Mouse (Mus musculus): ENCODE results near the gene Zfp560.
"Not testable (repeated sequence)": the region's sequence is repeated elsewhere in the genome, so short reads cannot be mapped to it uniquely, and the experiment has no call there.

Gene Zfp560

DNA sequence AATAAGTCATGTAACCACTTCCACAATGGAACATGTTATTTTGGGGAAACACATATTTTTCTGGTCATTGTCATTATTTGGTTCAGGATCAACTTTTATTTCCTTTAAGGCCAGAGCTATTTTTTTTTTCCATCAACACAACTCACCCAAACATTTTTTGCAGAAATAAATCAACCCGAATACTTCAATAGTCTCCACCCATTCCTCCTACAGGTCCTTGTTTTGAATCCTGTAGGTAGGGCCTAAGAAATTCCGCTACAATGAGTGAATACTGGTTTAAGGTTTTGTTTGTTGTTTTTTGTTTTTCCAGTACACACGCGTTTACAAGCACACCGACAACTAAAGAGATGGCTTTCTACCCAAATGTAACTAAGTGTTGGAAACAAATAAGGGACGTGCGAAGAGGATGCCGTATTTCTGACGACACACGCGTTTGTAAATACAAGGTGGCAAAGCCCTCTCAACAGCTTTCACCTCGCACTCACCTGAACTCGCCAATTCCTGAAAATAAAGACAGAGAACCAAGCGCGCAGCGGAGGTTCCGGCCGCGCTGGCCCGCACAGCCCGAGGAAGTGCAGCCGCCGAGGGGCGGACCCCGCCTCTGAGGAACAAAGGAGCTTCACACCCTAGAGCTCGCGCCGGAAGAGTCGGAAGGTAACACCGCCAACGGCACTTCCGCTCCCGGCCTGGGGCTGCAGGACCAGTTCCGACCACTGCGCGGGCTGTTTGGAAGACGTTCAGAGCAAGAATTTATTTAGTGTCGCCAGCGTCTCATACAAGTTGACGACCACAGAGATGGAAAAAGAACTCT is at the start of gene Zfp560:
Gene Zfp560 (minus strand): TSS at position 646 of the 811 bp plus-strand sequence.
- DNase-seq: peak; percentile 89 to 93

DNA sequence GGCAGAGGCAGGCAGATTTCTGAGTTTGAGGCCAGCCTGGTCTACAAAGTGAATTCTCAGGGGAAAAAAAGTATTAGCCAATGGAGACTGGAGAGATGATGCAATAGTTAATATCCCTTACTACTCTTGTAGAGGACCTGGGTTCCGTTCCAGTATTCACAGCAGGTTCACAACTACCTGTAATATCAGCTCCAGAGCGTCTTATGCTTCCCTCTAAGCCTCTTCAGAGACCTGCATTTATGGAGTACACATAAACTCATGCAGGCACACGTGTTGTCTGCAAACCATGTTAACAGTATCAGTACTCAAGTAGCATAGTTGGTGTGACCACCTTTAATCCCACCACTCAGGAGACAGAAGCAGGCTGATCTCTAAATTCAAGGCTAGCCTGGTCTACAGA is 45.0 kb upstream of the Zfp560 start:
- no peak for DNase-seq

DNA sequence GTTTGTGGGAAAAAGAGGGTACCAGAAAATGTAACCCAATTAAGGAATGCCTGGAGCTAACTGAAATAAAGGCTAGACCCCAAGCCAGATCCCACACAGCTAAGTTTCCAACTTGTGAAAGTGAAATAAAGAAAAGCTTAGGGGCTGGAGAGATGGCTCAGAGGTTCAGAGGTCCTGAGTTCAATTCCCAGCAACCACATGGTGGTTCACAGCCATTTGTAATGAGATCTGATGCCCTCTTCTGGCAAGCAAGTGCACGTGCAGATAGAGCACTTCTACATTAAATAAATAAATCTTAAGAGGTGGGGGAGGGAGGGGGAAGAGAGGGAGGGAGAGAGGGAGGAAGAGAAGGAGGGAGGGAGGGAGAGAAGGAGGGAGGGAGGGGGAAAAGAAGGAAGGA is 26.5 kb upstream of the Zfp560 start:
- DNase-seq: no peak

DNA sequence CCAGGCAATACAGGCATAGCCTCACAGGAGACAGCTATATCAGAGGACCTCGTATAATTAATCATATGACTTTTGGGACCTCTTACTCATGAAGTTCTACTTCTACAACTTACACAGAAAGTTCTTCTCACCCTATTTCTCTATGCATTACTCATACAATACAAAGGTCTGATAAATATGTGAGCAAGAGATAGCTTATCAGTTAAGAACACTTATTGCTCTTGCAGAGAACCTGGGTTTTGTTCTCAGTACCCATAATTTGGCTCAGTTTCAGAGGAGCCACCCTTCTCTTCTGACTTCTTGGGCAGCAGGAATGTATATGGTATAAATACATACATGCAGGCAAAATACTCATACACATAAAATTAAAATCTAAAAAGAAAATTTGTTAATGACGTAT is 24.3 kb upstream of the Zfp560 start:
- DNase-seq: no peak

DNA sequence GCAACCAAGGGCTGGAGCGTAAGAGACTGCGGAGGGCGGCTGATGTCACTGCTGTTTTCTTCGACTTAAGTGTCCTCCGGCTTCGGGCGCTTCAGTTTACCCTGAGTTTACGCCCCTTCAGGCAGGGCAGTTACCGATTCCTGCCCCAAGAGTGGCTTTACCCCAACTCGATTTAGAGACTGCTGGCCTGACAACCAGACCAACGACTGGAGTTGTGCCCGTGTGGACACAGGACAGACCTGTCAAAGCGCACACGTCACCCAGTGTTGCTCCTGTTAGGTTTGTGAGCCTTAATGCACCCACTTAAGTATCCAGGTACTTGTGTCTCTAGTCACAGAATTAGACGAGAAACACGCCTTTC is 346 bp upstream of the Zfp560 start:
- DNase-seq: no peak

DNA sequence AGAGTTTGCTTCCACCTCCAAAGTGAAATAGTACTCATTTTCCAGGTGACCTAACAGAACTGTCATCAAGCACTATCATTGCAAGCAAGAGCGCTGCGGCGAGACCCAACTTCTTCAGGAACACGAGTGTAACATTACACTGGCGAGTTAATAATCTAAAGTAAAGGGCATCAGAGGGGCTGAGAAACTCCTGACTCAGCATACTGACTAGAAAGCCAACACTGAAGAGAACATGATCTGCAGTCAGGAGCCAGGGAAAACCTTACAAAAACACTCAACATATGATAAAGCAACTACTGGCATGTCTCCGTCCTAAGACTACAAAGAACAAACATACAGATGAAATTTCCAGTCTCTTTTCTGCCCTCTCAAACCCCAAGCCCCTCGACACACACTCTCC is 1.3 kb downstream of the Zfp560 start:
- DNase-seq: no peak

DNA sequence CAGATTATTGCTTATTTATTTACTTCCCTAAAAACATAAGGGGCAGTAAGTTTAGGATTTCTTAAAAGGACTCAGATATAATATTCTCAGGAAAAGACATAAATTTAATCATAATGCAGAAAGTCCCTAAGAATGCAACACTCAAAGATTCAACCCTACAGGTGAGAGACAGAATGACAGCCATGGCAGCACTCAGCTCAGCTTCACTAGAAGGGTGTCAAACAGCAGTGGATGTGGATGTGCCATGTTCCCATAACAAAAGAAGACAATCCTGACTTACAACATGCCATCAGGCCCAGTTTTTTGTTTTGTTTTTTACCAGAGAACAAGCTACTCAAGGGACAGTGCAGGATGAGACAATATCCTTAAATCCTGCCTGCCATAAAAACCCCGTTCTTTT is 10.3 kb downstream of the Zfp560 start:
- DNase-seq: no peak

DNA sequence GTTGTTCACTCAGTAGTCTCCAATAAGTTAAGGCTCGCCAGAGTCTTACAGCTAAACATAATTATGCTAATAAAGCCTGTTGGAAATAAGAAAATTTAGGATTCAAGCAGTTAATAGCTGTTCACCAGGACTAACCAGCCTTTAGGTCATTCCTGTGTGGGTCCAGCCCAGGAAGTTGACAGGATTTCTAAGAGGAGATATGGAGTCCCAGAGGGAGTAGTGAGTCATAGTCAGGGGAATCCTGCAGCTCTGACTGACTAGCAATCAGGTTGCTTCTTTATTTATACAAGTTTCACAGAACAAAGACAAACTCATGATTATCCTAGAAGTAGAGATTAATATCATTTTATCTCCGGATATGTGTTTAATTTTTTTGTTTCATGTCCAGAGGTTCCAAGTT is 17.7 kb downstream of the Zfp560 start:
- no peak for DNase-seq

DNA sequence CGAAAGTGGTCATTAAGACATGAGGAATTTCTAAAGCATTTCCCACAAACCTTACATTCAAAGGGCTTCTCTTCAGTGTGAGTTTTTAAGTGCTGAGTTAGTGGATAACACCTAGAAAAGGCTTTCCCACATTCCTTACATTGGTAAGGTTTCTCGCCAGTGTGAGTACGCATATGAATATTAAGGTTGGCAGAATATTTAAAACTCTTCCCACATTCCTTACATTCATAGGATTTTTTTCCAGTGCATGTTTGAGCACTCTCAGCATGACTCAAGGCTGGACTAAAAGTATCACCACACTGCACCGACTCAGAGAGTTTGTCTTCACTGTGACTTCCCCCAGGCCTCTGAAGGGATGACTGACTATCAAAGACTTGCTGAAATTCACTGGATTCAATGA is 36.5 kb downstream of the Zfp560 start:
- DNase-seq: no peak

DNA sequence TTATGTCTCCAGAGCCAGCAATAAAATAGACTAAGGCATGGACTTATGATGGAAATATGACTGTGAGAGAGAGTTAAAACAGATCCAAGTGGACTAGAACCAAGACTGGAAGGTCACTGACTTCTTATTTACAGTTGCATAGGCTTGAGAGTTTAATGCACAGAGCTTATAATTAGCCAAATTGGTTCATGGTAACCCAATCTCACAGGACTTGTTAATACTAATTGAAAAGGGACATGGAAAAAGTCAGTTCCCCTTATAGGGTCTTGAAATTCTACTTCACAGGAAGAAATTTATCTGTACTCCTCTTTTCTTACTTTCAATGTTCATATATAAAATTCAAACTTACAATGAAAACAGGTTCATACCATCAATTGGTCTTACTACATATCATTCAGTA is 49.0 kb downstream of the Zfp560 start, which contains the start of gene Olfr18:
Gene Olfr18 (minus strand): TSS at position 101 of the 400 bp plus-strand sequence.
- DNase-seq: no peak

DNA sequence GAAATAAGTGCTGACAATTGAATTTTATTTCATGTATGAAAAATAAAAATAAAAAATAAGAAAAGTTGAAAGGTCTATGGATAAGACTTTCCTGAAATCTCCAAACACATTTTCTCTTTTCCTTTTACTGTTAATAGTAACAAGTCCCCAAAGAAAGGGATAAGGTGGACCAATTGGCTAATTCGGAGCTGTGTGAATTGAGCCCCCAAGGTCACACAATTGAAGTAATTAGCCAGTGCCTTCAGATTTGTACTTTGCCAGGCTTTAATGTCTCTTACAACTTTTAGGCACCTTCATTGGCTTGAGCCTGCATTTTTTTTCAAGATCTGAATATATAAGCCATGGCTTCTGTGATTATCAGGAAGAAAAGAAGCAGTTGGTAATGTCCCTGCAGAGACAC is 86.7 kb downstream of the Zfp560 start, which contains the start of gene Olfr873:
Gene Olfr873 (plus strand): TSS at position 301 of the 400 bp plus-strand sequence.
- DNase-seq: no peak

DNA sequence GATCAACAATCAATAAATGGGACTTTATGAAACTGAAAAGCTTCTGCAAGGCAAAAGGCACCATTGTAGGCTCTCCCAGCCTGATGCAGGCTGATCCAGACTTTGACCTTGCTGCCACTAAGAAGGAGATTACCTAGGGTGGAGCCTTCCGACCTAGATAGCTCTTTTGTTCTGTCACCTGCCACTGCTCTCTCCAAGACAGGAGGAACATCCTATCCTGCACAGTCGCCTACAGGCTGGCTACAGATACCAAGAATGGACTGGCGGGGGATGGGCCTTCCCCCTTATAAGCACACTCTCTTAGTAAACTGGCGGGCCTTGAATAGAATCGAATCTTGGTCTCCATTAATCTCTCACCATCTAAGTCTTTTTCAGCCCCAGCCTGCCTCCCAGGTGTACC is 89.4 kb downstream of the Zfp560 start:
- not testable (repeated sequence) for DNase-seq

Measured in thymus, postnatal 36 days (tissue).